Mouse (Mus musculus) urinary bladder, adult 2 months (tissue): Measurements from ENCODE around the gene Nfib. TPM values are rescaled to one million over a fixed set of nuclear protein-coding genes. Genes with fewer than 3 reads are reported as not detected.

Experiments used
- DNase-seq: peaks from one replicate; pipeline ENCODE4 v3.0.0; 2022; ENCODE audit warnings: low spot score
- polyA plus RNA-seq: library from polyadenylated mRNA; depleted of rRNA; stranded (reverse); fragments of >200 nt; gene quantifications from 2 replicates; pipeline ENCODE4 v1.2.3, GENCODE M21; 2012; rRNA removed

The Nfib gene
- polyA plus RNA-seq, 1 experiment = 28.0 TPM

- no peak for DNase-seq
These were observed 456.6 kb downstream of the Nfib start for GRCm38 (mm10) chr4:82248961-82249360.

DNA sequence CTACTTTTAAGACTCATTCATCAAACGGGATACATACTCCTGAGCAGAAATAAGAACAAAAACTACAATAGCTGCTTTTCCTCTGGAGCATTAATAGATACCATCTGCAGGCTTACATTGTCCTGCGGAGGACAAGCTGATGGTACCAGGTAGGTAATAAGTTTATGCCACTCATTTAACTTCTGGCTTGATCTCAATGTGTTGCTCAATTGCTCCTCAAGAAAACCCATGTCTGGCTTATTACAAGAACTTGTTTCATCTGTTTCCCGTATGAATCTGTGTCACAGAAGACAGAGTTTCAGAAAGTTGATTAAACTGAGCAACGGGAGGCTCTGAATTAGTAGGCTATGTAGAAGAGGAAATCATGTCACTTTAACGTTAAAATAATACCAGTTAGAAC lies 457.5 kb downstream of the Nfib start:
- no peak for DNase-seq

DNA sequence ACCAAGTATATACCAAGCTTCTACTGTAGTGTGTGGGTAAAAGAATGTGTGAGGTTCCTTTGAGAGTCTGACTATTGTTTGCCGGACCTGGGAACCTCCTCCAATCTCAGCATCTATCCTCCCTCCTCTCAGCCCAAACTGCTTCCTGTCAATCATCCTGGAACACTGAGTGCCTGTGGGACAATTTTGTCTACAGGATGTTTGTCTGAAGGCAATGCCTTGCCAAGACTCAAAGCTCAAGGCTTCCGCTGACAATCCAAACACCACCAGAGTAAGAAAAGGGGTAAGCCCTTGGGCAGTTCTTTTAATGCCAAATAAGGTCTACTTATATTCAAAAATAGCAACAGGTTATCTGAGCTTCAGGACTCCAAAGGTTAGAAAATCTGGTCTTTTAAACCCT lies 459.3 kb downstream of the Nfib start:
- no peak for DNase-seq

Other genes starting within 250 kb of the Nfib start
- 7.1 and 8.6 TPM in 2 replicates for gene Zdhhc21, start 154.2 kb upstream of the Nfib start, polyA plus RNA-seq
- gene Cer1, start 179.4 kb upstream of the Nfib start, polyA plus RNA-seq = not detected in 2 replicates